Mouse (Mus musculus) embryonic fibroblast, embryonic 13.5 days (primary cell): ENCODE measurements around the gene Tinagl1. TPM values are rescaled to one million over a fixed set of nuclear protein-coding genes. Genes with fewer than 3 reads are reported as not detected.

ENCODE experiments used
- H3K27ac ChIP-seq: 2 replicates; pipeline ENCODE4 v1.5.1; 2012; ENCODE audit warnings: low read length, control low read depth, inconsistent platforms; ENCODE audit not compliant: insufficient read depth
- H3K4me1 ChIP-seq: 2 replicates; pipeline ENCODE4 v1.6.1; 2011; ENCODE audit warnings: low read length; ENCODE audit not compliant: control insufficient read depth, insufficient read depth
- H3K4me3 ChIP-seq: 2 replicates; pipeline ENCODE4 v1.5.1; 2011; ENCODE audit warnings: mild to moderate bottlenecking, control low read depth, low read length; ENCODE audit not compliant: insufficient read depth
- CTCF ChIP-seq: IDR thresholded peaks from 2 replicates; pipeline ENCODE4 v1.5.1; 2011; ENCODE audit warnings: mild to moderate bottlenecking, control low read depth, low read length, moderate library complexity, borderline replicate concordance; ENCODE audit not compliant: insufficient read depth
- POLR2A ChIP-seq: IDR thresholded peaks from 2 replicates; pipeline ENCODE4 v1.6.1; 2011; ENCODE audit warnings: low read depth, mild to moderate bottlenecking, control low read depth, low read length, moderate library complexity
- polyA plus RNA-seq: library from polyadenylated mRNA; stranded (reverse); fragments of >200 nt; gene quantifications from 2 replicates; pipeline ENCODE4 v1.2.4, GENCODE M21; 2011; ENCODE audit warnings: low read depth; ENCODE audit not compliant: missing spikeins, insufficient read length

Tinagl1 gene
- polyA plus RNA-seq, 1 experiment = 42.1 TPM

- Histone ChIP-seq H3K4me3 (no peak overlapping the region), H3K27ac (no peak overlapping the region), H3K4me1 (peaks cover 19% of the 10 kb centered on the region)
- TF ChIP-seq POLR2A = no peak
- TF ChIP-seq CTCF = no peak
Observed at GRCm38 (mm10) chr4:130168280-130169183, 6.4 kb downstream of the Tinagl1 start.

DNA sequence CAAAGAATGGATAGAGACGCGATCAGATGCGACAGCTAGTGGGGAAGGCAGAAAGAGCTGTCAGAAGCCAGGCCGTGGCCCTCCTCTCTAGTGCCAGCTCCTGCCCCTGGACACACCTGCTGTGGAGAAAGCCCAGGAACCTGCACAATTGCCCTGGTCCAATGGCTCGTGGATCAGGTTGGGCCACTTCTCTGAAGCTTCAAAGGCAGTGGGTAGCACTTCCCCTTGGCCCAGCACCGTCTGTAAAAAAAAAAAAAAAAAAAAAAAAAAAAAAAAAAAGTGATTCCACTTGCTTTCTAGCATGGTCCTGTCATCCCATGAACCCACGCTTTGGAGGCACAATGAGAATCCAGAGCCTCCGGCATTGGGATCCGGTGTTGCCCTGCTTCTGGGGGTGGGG is 7.1 kb downstream of the Tinagl1 start:
- Histone ChIP-seq H3K4me1 (peaks cover 19% of the 10 kb centered on the region), H3K4me3 (no peak overlapping the region), H3K27ac (no peak overlapping the region)
- TF ChIP-seq POLR2A (no peak), CTCF (no peak)

DNA sequence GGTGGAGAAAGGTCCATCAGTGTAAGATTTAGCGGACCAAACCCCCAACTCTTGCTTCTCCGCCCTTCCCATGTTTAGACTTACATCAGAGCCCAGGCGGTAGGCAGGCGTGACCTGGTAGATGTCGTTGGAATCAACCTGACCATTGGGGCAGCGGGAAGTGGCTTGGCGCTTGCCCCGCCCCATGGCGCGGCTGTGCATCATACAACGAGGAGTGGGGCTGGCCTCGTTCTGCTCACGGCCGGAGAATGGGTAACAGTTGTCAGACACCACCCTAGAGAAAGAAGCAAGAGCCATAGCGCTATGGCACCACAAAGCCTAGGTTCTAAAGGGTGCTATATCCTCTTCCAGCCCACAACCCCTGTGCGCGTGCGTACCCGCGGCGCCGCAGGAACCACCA is 7.6 kb downstream of the Tinagl1 start:
- no peak overlapping the region for H3K4me3 ChIP-seq
- TF ChIP-seq POLR2A (no peak), CTCF (no peak)
- peaks cover 15% of the 10 kb centered on the region for H3K4me1 ChIP-seq
- no peak overlapping the region for H3K27ac ChIP-seq

GRCm38 (mm10) chr4:130166592-130166991 is 8.3 kb downstream of the Tinagl1 start:
- H3K4me3 ChIP-seq = no peak overlapping the region
- H3K27ac ChIP-seq = no peak overlapping the region
- TF ChIP-seq CTCF = no peak
- TF ChIP-seq POLR2A = no peak
- H3K4me1 ChIP-seq = peaks cover 15% of the 10 kb centered on the region

- TF ChIP-seq CTCF (no peak), POLR2A (no peak)
- Histone ChIP-seq H3K27ac (no peak overlapping the region), H3K4me1 (peaks cover 15% of the 10 kb centered on the region), H3K4me3 (no peak overlapping the region)
Observed at GRCm38 (mm10) chr4:130166061-130166460, 8.9 kb downstream of the Tinagl1 start.

- Histone ChIP-seq H3K4me1 (peaks cover 15% of the 10 kb centered on the region), H3K4me3 (no peak overlapping the region), H3K27ac (no peak overlapping the region)
- TF ChIP-seq CTCF = no peak
- TF ChIP-seq POLR2A = no peak
Observed at GRCm38 (mm10) chr4:130164121-130164520, 10.8 kb downstream of the Tinagl1 start.

DNA sequence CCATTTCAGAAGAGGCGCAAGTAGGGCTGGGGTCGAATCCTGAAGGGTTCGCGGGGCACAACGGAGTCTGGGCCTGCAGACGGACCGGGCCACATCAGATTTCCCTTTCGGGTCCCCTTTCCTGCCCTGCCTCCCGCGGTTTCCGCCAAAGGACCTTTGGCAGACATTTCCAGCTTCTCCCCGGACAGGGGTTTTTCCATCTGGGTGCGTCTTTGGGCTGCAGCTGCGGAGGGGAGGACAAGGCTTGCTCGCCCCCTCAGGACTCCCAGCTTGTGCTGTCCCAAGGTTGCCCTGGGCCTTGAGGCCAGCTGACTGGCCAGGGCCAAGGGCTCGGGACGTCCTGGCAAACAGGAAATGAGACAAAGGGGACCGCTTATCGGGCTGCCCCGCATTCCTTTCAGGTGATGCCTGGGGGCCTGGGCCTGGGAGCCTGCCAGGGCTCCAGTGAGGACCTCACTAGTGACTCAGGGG is 11.5 kb downstream of the Tinagl1 start:
- H3K27ac ChIP-seq = no peak overlapping the region
- H3K4me3 ChIP-seq = no peak overlapping the region
- H3K4me1 ChIP-seq = peaks cover 9% of the 10 kb centered on the region
- TF ChIP-seq CTCF (no peak), POLR2A (no peak)

DNA sequence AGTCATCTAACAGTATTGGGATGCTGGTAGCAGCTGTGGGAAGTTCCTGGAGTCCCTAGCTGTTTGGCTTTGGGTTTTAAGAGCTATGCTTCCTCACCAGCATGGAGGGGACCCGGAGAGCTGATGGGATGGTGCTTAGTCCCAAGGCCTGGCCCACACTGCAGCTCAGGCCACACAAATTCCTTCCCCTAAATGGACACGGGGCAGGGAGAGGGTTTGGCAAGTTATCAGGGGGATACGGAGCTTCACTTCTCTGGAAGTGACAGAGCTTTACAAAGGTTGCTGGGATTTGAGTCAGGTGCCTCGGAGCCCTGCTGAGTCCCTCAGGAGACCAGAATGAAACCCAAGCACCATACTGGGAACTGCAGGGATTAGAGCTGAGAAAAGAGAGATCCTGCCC is 13.6 kb downstream of the Tinagl1 start:
- no peak overlapping the region for H3K27ac ChIP-seq
- no peak overlapping the region for H3K4me3 ChIP-seq
- peaks cover 4% of the 10 kb centered on the region; the same call in 1 of the 2 replicates for H3K4me1 ChIP-seq
- TF ChIP-seq CTCF (no peak), POLR2A (no peak)

DNA sequence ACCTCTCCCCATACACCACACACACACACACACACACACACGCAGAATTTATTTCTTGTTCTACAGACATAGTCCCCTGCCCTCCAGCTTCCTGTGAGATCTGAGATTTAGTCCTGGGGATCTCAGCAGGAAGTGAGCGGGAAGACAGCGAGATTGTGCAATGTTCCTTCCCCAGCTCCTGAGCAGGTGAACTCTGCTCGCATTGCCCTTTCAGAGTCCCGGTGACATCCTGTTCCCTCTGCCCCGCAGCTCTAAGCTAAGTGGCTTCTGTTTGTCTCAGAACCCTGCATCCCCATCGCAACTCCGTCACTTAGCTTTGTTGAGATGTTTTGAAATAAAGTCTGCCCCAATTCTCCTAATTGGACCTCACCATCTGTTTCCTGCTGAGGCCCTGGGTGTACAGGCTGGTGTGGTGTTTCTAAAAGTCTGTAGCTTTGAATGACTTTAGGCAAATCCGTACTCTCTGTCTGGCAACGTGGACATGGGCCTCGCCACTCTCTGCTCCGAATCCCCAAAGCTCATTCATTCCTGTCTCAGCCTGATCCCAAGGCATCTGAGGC is 18.0 kb downstream of the Tinagl1 start:
- no peak overlapping the region for H3K4me3 ChIP-seq
- H3K27ac ChIP-seq = no peak overlapping the region
- TF ChIP-seq POLR2A (no peak), CTCF (no peak)
- no peaks in the 10 kb centered on the region for H3K4me1 ChIP-seq

- no peak overlapping the region for H3K27ac ChIP-seq
- H3K4me1 ChIP-seq = no peaks in the 10 kb centered on the region
- no peak overlapping the region for H3K4me3 ChIP-seq
- TF ChIP-seq CTCF = no peak
- no peak for TF ChIP-seq POLR2A
Observed at GRCm38 (mm10) chr4:130154250-130154649, 20.7 kb downstream of the Tinagl1 start.
